Mouse (Mus musculus): ENCODE results near the gene Fes.

Fes gene

GRCm38 (mm10) chr7:80387633-80388543 lies at the start of gene Fes:
Gene Fes (minus strand): TSS chr7:80387946.
- DNase-seq (ENCODE audit: low spot score): no peak

- no peak for DNase-seq (ENCODE audit: low spot score)
Observed at GRCm38 (mm10) chr7:80436571-80436970, 48.8 kb upstream of the Fes start.

GRCm38 (mm10) chr7:80435594-80435993 lies 47.8 kb upstream of the Fes start:
- no peak for DNase-seq (ENCODE audit: low spot score)

- DNase-seq (ENCODE audit: low spot score): no peak
Observed at GRCm38 (mm10) chr7:80429661-80430060, 41.9 kb upstream of the Fes start.

- no peak for DNase-seq (ENCODE audit: low spot score)
Observed at GRCm38 (mm10) chr7:80427730-80428129, 40.0 kb upstream of the Fes start.

GRCm38 (mm10) chr7:80426363-80426762 lies 38.6 kb upstream of the Fes start:
- DNase-seq (ENCODE audit: low spot score): no peak

- no peak for DNase-seq (ENCODE audit: low spot score)
Observed at GRCm38 (mm10) chr7:80424722-80425121, 37.0 kb upstream of the Fes start.

- DNase-seq (ENCODE audit: low spot score): no peak
Observed at GRCm38 (mm10) chr7:80422759-80423480, 35.2 kb upstream of the Fes start.

GRCm38 (mm10) chr7:80421576-80421975 lies 33.8 kb upstream of the Fes start:
- DNase-seq (ENCODE audit: low spot score): no peak

- no peak for DNase-seq (ENCODE audit: low spot score)
Observed at GRCm38 (mm10) chr7:80420586-80420985, 32.8 kb upstream of the Fes start.

GRCm38 (mm10) chr7:80419278-80419677 lies 31.5 kb upstream of the Fes start:
- DNase-seq (ENCODE audit: low spot score): no peak

GRCm38 (mm10) chr7:80418036-80418435 lies 30.3 kb upstream of the Fes start:
- no peak for DNase-seq (ENCODE audit: low spot score)

GRCm38 (mm10) chr7:80417601-80418000 lies 29.9 kb upstream of the Fes start:
- DNase-seq (ENCODE audit: low spot score): no peak

- DNase-seq (ENCODE audit: low spot score): no peak
Observed at GRCm38 (mm10) chr7:80416969-80417368, 29.2 kb upstream of the Fes start.

- DNase-seq (ENCODE audit: low spot score): no peak
Observed at GRCm38 (mm10) chr7:80414303-80414855, 26.6 kb upstream of the Fes start.

- no peak for DNase-seq (ENCODE audit: low spot score)
Observed at GRCm38 (mm10) chr7:80413512-80414302, 26.0 kb upstream of the Fes start.

- no peak for DNase-seq (ENCODE audit: low spot score)
Observed at GRCm38 (mm10) chr7:80412781-80413180, 25.0 kb upstream of the Fes start.

- DNase-seq (ENCODE audit: low spot score): no peak
Observed at GRCm38 (mm10) chr7:80412279-80412678, 24.5 kb upstream of the Fes start.

- DNase-seq (ENCODE audit: low spot score): no peak
Observed at GRCm38 (mm10) chr7:80410380-80410779, 22.6 kb upstream of the Fes start.

- DNase-seq (ENCODE audit: low spot score): no peak
Observed at GRCm38 (mm10) chr7:80407712-80408111, 20.0 kb upstream of the Fes start.

- DNase-seq (ENCODE audit: low spot score): no peak
Observed at GRCm38 (mm10) chr7:80406186-80406585, 18.4 kb upstream of the Fes start.

- DNase-seq (ENCODE audit: low spot score): no peak
Observed at GRCm38 (mm10) chr7:80405188-80405695, 17.5 kb upstream of the Fes start, which contains the start of gene Furin. Gene Furin (minus strand): TSS chr7:80405436.
